Mouse (Mus musculus) midbrain, embryonic 13.5 days (tissue): Measurements from ENCODE around the gene Magi1. TPM values are rescaled to one million over a fixed set of nuclear protein-coding genes. Genes with fewer than 3 reads are reported as not detected.

Source experiments
- ATAC-seq: fragments of 200-750 bp; cut with Nextera tagmentation; 2 replicates; pipeline ENCODE4 v1.8.0; 2017; ENCODE audit warnings: mild to moderate bottlenecking, moderate TSS enrichment, moderate library complexity
- H3K27ac ChIP-seq: fragments of 300-500 bp; sonication (generic); 2 replicates; pipeline ENCODE4 v1.5.1; 2015; ENCODE audit warnings: inconsistent platforms, mild to moderate bottlenecking, moderate library complexity
- H3K27me3 ChIP-seq: fragments of 300-500 bp; sonication (generic); 2 replicates; pipeline ENCODE4 v1.6.1; 2015; ENCODE audit warnings: mild to moderate bottlenecking, inconsistent platforms
- H3K36me3 ChIP-seq: fragments of 300-500 bp; sonication (generic); 2 replicates; pipeline ENCODE4 v1.6.1; 2015; ENCODE audit warnings: mild to moderate bottlenecking, inconsistent platforms
- H3K4me1 ChIP-seq: fragments of 300-500 bp; sonication (generic); replicated peaks from 2 replicates; pipeline ENCODE4 v1.6.1; 2015; ENCODE audit warnings: inconsistent platforms
- H3K4me2 ChIP-seq: fragments of 300-500 bp; sonication (generic); replicated peaks from 2 replicates; pipeline ENCODE4 v1.6.1; 2015; ENCODE audit warnings: moderate library complexity, mild to moderate bottlenecking, inconsistent platforms
- H3K4me3 ChIP-seq: fragments of 300-500 bp; sonication (generic); replicated peaks from 2 replicates; pipeline ENCODE4 v1.5.1; 2015; ENCODE audit warnings: mild to moderate bottlenecking, inconsistent platforms
- H3K9ac ChIP-seq: fragments of 300-500 bp; sonication (generic); replicated peaks from 2 replicates; pipeline ENCODE4 v1.6.1; 2015; ENCODE audit warnings: mild to moderate bottlenecking, inconsistent platforms
- H3K9me3 ChIP-seq: fragments of 300-500 bp; sonication (generic); 2 replicates; pipeline ENCODE4 v1.6.1; 2016; ENCODE audit warnings: mild to moderate bottlenecking, inconsistent platforms
- WGBS: fragments of 180-500 bp; shearing (Covaris S2); methylation state at CpG from one replicate; pipeline ENCODE4 v1.1.7; 2015; 5-methylcytosine and 5-hydroxymethylcytosine counted together
- polyA plus RNA-seq: library from polyadenylated mRNA; unstranded; fragments of >200 nt; fragmentation: Nextera tagmentation; extraction: Ambion mirVana; gene quantifications from 2 replicates; pipeline ENCODE4 v1.2.1, GENCODE M21; 2015

Gene Magi1
- polyA plus RNA-seq, 1 experiment from 2014 or later, result 39.4 TPM

DNA sequence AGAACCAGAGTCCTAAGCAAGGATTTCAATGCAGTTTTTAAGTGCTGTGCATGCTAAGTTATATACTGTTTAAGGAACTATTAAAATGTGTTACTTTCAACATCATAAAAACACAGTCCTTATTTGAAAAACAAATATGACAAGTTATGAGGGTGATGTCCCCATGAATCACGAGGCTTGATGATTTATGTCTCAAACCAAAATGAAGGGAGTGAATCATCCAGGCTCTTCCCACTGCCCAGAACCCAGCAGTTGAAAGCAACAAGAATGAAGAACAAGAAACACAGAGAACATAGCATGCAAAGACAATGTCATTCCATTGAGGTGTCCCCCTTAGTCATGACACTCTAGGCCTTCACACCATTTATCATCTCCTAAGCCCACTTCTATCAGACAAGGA is 85.9 kb downstream of the Magi1 start:
- no peaks in the 10 kb centered on the region for H3K9me3 ChIP-seq

DNA sequence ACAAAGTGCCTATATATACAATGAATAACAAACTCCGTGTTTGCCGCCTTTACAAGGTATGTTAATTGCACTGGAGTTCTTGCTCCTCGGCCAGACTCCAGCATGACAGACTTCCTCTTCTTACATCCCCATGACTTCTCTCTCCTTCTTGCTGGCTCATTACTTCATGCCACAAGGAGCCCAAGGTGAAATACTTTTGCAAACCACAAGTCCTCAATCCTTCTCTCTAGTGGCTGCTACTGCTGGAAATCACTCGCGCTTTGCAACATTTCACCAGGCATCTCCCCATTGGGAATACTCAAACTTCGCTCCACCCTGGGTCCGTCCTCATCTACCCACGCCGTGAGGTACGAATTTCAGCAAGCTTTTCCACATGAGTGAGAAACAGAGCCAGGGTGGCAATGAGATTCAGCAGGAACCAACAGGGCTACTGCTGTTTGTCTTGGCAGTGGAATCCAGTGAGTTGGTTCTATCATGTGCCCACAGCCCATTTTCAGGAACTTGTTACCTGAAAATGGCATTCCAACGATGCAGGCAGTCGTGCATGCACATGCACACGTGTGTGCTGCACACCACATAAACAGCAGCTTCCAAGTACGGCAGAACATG is 88.3 kb downstream of the Magi1 start:
- Histone ChIP-seq H3K4me2 (no peak overlapping the region), H3K27ac (no peak overlapping the region), H3K9me3 (no peaks in the 10 kb centered on the region), H3K4me1 (no peaks in the 10 kb centered on the region), H3K4me3 (no peak overlapping the region), H3K36me3 (no peaks in the 10 kb centered on the region), H3K9ac (no peak overlapping the region), H3K27me3 (no peaks in the 10 kb centered on the region)
- 90% methylated on average over 14 of the region's 14 CpGs for WGBS
- no peak for ATAC-seq

More for the DNA sequence above, 85.9 kb downstream of the Magi1 start:
- no peaks in the 10 kb centered on the region for H3K27me3 ChIP-seq
- no peak overlapping the region for H3K9ac ChIP-seq
- H3K4me3 ChIP-seq, result no peak overlapping the region
- H3K4me1 ChIP-seq, result no peaks in the 10 kb centered on the region
- H3K4me2 ChIP-seq, result no peak overlapping the region
- no peaks in the 10 kb centered on the region for H3K36me3 ChIP-seq
- WGBS, result 91% methylated on average over 1 of the region's 1 CpGs
- H3K27ac ChIP-seq, result no peak overlapping the region
- no peak for ATAC-seq

DNA sequence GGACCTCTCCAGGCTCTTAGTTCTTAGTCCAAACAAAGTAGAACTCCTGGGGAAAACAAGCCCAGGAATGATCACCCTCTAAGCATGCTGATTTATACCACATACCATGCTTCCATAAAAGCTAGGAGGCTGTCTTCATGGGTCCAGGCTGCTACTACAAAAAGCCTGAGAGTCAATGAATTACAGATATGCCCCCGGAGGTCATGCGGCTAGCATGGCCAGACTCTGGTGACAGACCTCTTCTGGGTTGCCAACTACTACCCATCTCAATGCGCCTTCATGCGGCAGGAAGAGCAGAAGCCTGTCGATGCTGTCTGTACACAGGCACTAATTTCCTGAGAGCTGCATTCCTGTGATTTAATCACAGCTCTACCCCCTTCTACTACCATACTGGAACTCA is 92.9 kb downstream of the Magi1 start:
- Histone ChIP-seq H3K9ac (no peak overlapping the region), H3K9me3 (no peaks in the 10 kb centered on the region), H3K27me3 (no peaks in the 10 kb centered on the region), H3K4me3 (no peak overlapping the region), H3K27ac (no peak overlapping the region), H3K4me1 (no peaks in the 10 kb centered on the region), H3K36me3 (no peaks in the 10 kb centered on the region), H3K4me2 (no peak overlapping the region)
- ATAC-seq, result no peak
- 91% methylated on average over 5 of the region's 5 CpGs for WGBS

DNA sequence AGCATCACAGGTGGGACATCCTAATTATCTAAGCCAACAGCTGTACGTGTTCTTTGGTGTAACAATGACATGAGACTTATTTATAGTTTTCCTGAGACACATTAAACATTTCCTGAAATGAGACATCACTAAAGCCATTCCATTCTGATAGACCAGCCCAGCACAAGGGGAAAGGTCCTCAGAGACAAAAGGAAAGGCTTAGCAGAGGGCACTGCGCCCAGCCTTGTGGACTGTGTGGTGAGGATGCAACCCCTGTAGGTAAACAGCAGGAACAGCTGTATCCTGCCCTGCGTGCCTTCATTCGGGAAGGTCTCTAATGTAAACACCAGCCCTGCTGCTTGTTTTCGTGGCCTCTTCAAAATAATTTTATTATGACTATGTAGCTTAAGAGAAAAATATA is 94.3 kb downstream of the Magi1 start:
- no peaks in the 10 kb centered on the region for H3K4me1 ChIP-seq
- ATAC-seq, result no peak
- WGBS, result 76% methylated on average over 5 of the region's 5 CpGs

DNA sequence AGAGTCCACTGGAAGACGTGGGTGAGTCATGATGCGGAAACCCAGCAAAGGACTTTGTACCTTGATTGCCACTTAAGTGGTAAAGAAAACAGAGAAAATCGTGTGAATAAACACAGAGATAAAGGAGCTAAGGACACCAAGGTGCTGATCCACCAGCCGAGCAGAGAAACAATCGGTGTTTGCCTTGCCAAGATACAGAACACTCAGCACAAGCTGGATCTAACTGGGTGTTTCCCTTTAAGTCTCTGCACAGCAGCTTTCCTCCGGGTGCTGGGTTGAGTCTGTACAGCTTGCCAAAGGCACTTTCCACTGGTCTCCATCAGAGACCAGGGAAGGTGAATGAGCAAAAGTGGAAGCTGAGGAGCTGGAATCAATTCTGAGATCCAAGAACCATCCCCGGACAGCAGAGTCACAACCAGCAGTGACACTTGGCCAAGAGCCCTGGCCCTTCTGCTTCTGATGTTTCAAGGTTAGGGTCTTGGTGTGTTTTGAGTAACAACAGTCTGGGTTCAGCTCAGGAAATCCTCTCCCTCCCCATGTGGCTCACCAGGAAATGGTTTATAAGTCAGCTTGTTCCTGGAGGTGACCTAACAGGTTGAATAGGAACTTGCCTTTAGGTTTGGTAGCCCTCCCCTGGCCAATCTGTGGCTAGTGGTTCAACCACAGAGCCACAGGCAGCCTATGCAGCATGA is 96.9 kb downstream of the Magi1 start:
- Histone ChIP-seq H3K9me3 (no peaks in the 10 kb centered on the region), H3K4me2 (no peak overlapping the region), H3K4me3 (no peak overlapping the region), H3K4me1 (peaks cover 21% of the 10 kb centered on the region), H3K9ac (no peak overlapping the region), H3K36me3 (no peaks in the 10 kb centered on the region), H3K27me3 (no peaks in the 10 kb centered on the region), H3K27ac (no peak overlapping the region)
- 86% methylated on average over 7 of the region's 7 CpGs for WGBS
- no peak for ATAC-seq

More for the DNA sequence above, 94.3 kb downstream of the Magi1 start:
- Histone ChIP-seq H3K4me2 (no peak overlapping the region), H3K27ac (no peak overlapping the region), H3K36me3 (no peaks in the 10 kb centered on the region), H3K27me3 (no peaks in the 10 kb centered on the region), H3K4me3 (no peak overlapping the region), H3K9ac (no peak overlapping the region), H3K9me3 (no peaks in the 10 kb centered on the region)

DNA sequence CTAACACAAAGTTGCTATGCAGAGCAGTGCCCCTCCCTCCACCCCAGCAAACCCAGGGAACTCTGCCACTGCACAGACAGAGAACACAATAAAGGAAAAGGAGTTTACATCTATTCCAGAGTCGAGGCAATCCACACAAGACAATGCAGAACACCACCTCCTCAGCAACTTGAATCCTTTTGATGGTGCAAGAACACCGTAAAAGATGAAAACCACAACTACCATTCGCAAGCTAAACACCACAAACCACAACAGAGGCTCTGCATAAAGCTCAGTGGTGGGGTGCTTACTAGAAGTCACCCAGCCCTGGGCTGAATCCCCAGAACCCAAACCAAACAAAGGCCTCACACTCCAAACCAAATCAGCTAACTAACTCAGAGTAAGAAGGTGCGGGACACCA is 99.4 kb downstream of the Magi1 start:
- WGBS, result 75% methylated on average over 4 of the region's 4 CpGs

DNA sequence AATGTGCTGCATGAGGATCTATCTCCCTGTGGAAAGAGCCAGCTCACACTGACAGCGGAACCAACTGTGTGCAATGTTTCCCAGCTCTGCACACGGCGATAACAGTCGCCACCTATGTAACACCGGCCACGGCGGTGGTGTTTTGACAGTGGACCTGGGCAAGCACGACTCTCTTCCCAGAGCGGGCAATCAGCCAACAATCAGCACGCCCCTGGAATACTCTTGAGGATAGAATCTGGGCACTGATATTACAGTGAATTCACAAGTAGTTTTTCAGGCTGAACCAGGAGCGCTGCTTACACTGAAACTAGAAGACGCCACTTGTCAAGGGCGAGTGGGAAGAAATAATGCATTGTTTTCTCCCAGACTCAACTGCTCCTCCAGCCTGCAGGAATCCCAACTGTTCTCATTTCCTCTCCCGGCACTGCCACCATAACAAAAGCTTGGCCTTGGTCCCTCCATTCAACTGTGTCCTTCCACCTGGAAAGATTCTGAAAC is 100.3 kb downstream of the Magi1 start:
- Histone ChIP-seq H3K27me3 (no peaks in the 10 kb centered on the region), H3K27ac (no peak overlapping the region), H3K4me1 (peaks cover 23% of the 10 kb centered on the region), H3K4me3 (no peak overlapping the region), H3K4me2 (no peak overlapping the region), H3K9ac (no peak overlapping the region), H3K36me3 (no peaks in the 10 kb centered on the region), H3K9me3 (no peaks in the 10 kb centered on the region)
- WGBS, result 63% methylated on average over 14 of the region's 14 CpGs
- ATAC-seq, result no peak

More for the DNA sequence above, 99.4 kb downstream of the Magi1 start:
- Histone ChIP-seq H3K4me2 (no peak overlapping the region), H3K27me3 (no peaks in the 10 kb centered on the region), H3K4me1 (peaks cover 23% of the 10 kb centered on the region), H3K27ac (no peak overlapping the region), H3K36me3 (no peaks in the 10 kb centered on the region), H3K4me3 (no peak overlapping the region), H3K9me3 (no peaks in the 10 kb centered on the region), H3K9ac (no peak overlapping the region)
- no peak for ATAC-seq

DNA sequence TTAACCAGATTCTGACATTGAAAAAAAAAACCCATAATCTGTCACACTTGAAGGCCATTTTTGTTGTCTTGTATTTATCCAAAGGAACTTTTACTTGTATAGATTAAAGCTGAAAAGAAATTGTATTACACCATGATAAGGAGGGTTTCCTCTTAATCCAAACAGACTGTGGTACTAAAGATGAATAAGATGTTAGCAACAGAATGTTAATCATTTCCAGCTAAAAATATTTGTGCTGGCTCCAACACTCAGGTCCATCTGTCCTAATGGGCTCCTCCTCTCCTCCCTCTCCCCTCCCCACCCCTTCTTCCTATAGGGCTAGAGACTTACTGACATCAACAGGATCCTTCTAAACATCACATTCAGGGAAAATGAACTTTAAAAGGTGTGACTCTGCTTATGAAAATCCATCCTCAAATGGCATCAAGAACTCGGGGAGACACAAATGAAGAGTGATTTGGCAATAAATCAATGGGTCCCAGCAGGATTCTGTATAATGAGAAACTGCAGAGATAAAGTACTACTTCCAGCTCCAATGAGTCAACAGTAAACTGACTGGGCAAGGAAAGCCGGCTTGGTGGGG is 102.0 kb downstream of the Magi1 start:
- 39% methylated on average over 2 of the region's 2 CpGs for WGBS

DNA sequence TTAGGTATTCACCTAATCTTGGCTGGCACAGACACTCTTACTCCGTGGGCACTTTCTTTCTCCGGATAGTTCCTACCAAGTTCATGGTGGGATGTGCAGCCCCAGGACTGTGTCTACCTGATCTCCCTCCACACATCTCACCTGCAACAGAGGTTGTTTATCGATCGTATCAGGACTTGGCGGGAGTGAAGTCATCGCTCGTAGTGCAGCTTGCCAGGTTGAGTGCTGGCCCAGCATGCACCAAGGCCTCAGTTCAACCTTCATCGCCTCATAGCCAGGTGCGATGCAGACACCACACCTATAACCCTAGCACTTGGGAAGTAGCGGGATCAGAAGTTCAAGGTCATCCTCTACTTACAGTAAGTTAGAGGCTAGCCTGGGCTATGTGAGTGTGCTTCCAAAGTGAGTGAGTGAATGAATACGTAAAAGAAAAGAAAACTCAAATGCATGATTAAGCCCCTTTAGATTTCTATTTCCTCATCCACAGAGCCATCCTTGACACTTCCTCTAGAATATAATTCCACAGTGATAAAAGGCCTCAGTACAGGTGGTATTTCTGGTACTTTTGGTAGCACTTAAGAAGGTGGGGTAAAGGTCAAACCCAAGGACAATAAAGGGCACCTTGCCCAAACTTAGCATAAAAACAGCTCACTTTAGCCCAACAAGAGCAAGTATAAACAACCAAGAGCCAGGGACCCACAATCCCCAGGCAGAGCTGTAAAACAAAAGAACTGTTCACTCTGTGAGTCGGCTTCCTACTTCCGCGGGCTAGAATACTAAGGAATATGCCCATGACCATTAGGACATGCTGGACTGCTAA is 103.2 kb downstream of the Magi1 start:
- 89% methylated on average over 14 of the region's 14 CpGs for WGBS
- H3K36me3 ChIP-seq, result no peaks in the 10 kb centered on the region
- no peak overlapping the region for H3K4me2 ChIP-seq
- no peak for ATAC-seq
- H3K4me3 ChIP-seq, result no peak overlapping the region
- no peak overlapping the region for H3K27ac ChIP-seq
- H3K9ac ChIP-seq, result no peak overlapping the region
- H3K27me3 ChIP-seq, result no peaks in the 10 kb centered on the region
- H3K9me3 ChIP-seq, result no peaks in the 10 kb centered on the region
- H3K4me1 ChIP-seq, result peaks cover 32% of the 10 kb centered on the region

More for the DNA sequence above, 102.0 kb downstream of the Magi1 start:
- Histone ChIP-seq H3K9ac (no peak overlapping the region), H3K4me3 (no peak overlapping the region), H3K4me2 (no peak overlapping the region), H3K27me3 (no peaks in the 10 kb centered on the region), H3K36me3 (no peaks in the 10 kb centered on the region), H3K4me1 (peaks cover 26% of the 10 kb centered on the region), H3K9me3 (no peaks in the 10 kb centered on the region), H3K27ac (no peak overlapping the region)
- ATAC-seq, result no peak

DNA sequence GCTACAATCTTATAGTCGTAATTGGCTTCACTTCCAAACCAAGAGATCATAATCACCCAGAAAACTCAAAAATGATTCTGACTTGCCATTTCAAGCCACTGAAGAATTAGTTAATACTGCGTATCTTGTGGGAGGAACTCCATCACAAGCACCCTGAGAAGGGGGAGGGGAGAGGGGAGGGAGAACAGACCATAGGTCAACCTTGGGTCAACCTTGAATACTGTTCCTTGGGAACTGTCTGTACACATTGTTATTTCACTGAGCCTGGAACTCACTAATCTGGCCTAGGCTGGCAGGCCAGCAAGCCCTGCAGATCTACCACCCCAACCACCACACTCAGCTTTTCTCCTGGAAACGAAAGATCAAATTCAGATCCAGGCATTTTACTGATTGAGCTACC is 106.2 kb downstream of the Magi1 start:
- no peak overlapping the region for H3K4me3 ChIP-seq
- H3K9ac ChIP-seq, result no peak overlapping the region
- no peaks in the 10 kb centered on the region for H3K9me3 ChIP-seq
- no peaks in the 10 kb centered on the region for H3K27me3 ChIP-seq
- no peak overlapping the region for H3K27ac ChIP-seq
- H3K4me1 ChIP-seq, result peaks cover 19% of the 10 kb centered on the region; the same call in 1 of the 2 replicates
- 52% methylated on average over 3 of the region's 3 CpGs for WGBS
- ATAC-seq, result no peak
- H3K36me3 ChIP-seq, result no peaks in the 10 kb centered on the region
- no peak overlapping the region for H3K4me2 ChIP-seq

DNA sequence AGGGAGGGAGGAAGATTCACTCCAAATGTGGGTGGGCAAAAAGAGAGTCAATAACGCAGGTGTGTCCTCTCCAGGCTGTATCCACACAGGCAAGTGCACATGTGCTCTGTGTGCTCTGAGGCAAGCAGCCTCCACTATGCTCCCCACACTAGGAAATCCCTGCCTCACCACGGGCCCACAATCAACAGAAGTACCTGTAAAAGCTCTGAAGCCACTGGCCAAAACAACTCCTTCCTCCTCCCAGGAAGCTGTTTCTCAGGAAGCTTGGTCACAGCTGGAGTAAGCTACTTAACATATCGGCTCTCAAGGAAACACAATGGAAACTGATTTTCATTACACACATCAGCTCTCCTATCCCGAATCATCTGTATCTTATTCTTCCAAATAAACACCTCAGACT is 107.0 kb downstream of the Magi1 start:
- Histone ChIP-seq H3K9ac (no peak overlapping the region), H3K27me3 (no peaks in the 10 kb centered on the region), H3K4me2 (no peak overlapping the region), H3K4me1 (peaks cover 11% of the 10 kb centered on the region; the same call in 1 of the 2 replicates), H3K27ac (no peak overlapping the region), H3K9me3 (no peaks in the 10 kb centered on the region), H3K4me3 (no peak overlapping the region), H3K36me3 (no peaks in the 10 kb centered on the region)
- no peak for ATAC-seq
- 8% methylated on average over 4 of the region's 4 CpGs for WGBS

DNA sequence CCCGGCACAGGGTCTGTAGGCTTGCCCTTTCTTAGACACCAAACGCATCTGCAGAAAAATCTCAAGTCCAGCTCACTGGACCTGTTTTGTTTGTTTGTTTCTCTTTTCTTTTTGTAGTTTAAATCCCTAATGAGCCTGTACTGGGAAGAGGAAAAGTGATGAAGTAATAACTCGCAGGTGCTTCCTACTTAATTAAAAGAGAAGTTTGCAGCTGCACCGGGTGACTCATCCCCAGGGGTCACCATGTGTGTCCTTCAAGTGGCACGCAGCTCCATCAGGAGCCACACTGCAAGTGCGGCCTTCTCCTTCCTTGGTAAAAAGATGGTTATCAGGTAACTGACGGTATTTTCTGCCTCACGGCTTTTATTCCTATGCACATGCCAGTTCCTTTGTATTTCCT is 112.5 kb downstream of the Magi1 start:
- WGBS, result 79% methylated on average over 8 of the region's 8 CpGs
- Histone ChIP-seq H3K36me3 (no peaks in the 10 kb centered on the region), H3K4me3 (no peak overlapping the region), H3K9me3 (no peaks in the 10 kb centered on the region), H3K4me2 (no peak overlapping the region), H3K27me3 (no peaks in the 10 kb centered on the region), H3K27ac (no peak overlapping the region), H3K4me1 (peaks cover 1% of the 10 kb centered on the region; the same call in 1 of the 2 replicates), H3K9ac (no peak overlapping the region)
- no peak for ATAC-seq
